Mouse (Mus musculus): ENCODE measurements around the gene Llph.
A peak's percentile ranks its signal among the peaks of the same experiment; 100 is the strongest.

- no peak for TF ChIP-seq HCFC1 (IDR thresholded peaks at IDR 0.05; ENCODE audit: low read depth, low read length)
- TF ChIP-seq MYC (IDR thresholded peaks at IDR 0.05; ENCODE audit: low read depth, low read length), result no peak
- TF ChIP-seq CTCF (conservative IDR thresholded peaks at IDR 0.05 in 1 of 2, IDR thresholded peaks at IDR 0.05 in 1 of 2; ENCODE audit: low read depth in 2 of 2, low read length in 2 of 2), result peak; percentile 84 to 95
- no peak for TF ChIP-seq MXI1 (IDR thresholded peaks at IDR 0.05; ENCODE audit: low read depth, low read length)
- TF ChIP-seq MAFK (IDR thresholded peaks at IDR 0.05; ENCODE audit: insufficient replicate concordance, low read length), result no peak
- TF ChIP-seq POLR2A (IDR thresholded peaks at IDR 0.05; ENCODE audit: low read depth, low read length), result 0 out of 2 replicates have a peak, but pooled peaks have one; percentile 5
- no peak for TF ChIP-seq NELFE (IDR thresholded peaks at IDR 0.05; ENCODE audit: low read depth, low read length)
- no peak for TF ChIP-seq EP300 (IDR thresholded peaks at IDR 0.05; ENCODE audit: low read length)
- no peak for TF ChIP-seq RCOR1 (conservative IDR thresholded peaks at IDR 0.05; ENCODE audit: low read depth, low read length)
- TF ChIP-seq POLR2AphosphoS2 (IDR thresholded peaks at IDR 0.05; ENCODE audit: low read depth, low read length), result no peak
These were observed 24.9 kb upstream of the Llph start, which contains the start of gene Irak3 for GRCm38 (mm10) chr10:120201961-120202402.
